Mouse (Mus musculus): ENCODE data around the gene Otoa.

GRCm38 (mm10) chr7:121053071-121053470 is 28.4 kb upstream of the Otoa start:
- no peak for TF ChIP-seq CTCF (IDR thresholded peaks at IDR 0.05; ENCODE audit: borderline replicate concordance, insufficient read depth, low read length)
- TF ChIP-seq POLR2A (IDR thresholded peaks at IDR 0.05; ENCODE audit: low read depth, low read length), result no peak

Data from embryonic fibroblast, embryonic 13.5 days (primary cell).